Mouse (Mus musculus): ENCODE measurements around the gene Tyw1.

DNA sequence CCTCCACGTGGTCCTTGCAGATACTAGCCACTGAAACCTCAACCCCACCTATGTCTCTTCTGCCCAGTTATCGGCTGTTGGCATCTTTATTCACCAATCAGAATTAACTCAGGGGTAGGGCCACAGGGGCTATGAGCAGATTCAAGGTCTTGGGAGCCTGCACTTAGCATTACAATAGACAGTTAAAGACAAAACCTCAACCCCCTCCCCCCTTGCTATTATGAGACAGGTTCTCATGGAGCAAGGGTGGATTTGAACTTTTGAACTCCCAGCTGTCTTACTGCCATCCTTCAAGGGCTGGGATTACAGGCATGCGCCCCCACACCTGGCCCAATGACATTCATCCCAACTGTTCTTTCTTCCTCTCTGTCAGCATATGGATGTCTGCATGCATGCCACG lies 107.7 kb downstream of the Tyw1 start:
- TF ChIP-seq POLR2A (IDR thresholded peaks at IDR 0.05; ENCODE audit: low read depth, low read length) (no peak), CTCF (IDR thresholded peaks at IDR 0.05; ENCODE audit: borderline replicate concordance, insufficient read depth, low read length) (no peak)

Measured in embryonic fibroblast, embryonic 13.5 days (primary cell).